Mouse (Mus musculus) heart, embryonic 11.5 days (tissue): ENCODE measurements around the gene Fam76b. TPM values are rescaled to one million over a fixed set of nuclear protein-coding genes. Genes with fewer than 3 reads are reported as not detected.
A peak's percentile ranks its signal among the peaks of the same experiment; 100 is the strongest.

Source experiments
- ATAC-seq: fragments of 200-750 bp; cut with Nextera tagmentation; replicated peaks from 2 replicates; pipeline ENCODE4 v1.8.0; 2017; ENCODE audit warnings: moderate library complexity; ENCODE audit not compliant: insufficient number of reproducible peaks, low FRiP score, low TSS enrichment
- H3K27ac ChIP-seq: fragments of 300-500 bp; sonication (generic); 2 replicates; pipeline ENCODE4 v1.5.1; 2014; ENCODE audit warnings: mild to moderate bottlenecking, low read depth, low read length
- H3K27me3 ChIP-seq: fragments of 300-500 bp; sonication (generic); 2 replicates; pipeline ENCODE4 v1.6.1; 2014; ENCODE audit warnings: mild to moderate bottlenecking, low read length, mixed read lengths; ENCODE audit not compliant: control insufficient read depth, insufficient read depth
- H3K36me3 ChIP-seq: fragments of 300-500 bp; sonication (generic); 2 replicates; pipeline ENCODE4 v1.6.1; 2014; ENCODE audit warnings: mild to moderate bottlenecking, low read length, moderate library complexity, mixed read lengths; ENCODE audit not compliant: control insufficient read depth, insufficient read depth
- H3K4me1 ChIP-seq: fragments of 300-500 bp; sonication (generic); 2 replicates; pipeline ENCODE4 v1.6.1; 2014; ENCODE audit warnings: low read length; ENCODE audit not compliant: control insufficient read depth, insufficient read depth
- H3K4me2 ChIP-seq: fragments of 300-500 bp; sonication (generic); 2 replicates; pipeline ENCODE4 v1.6.1; 2014; ENCODE audit warnings: mild to moderate bottlenecking, moderate library complexity
- H3K4me3 ChIP-seq: fragments of 300-500 bp; sonication (generic); 2 replicates; pipeline ENCODE4 v1.5.1; 2014; ENCODE audit warnings: low read depth, low read length
- H3K9ac ChIP-seq: fragments of 300-500 bp; sonication (generic); 2 replicates; pipeline ENCODE4 v1.6.1; 2014; ENCODE audit warnings: mild to moderate bottlenecking, low read depth, low read length, moderate library complexity
- H3K9me3 ChIP-seq: fragments of 300-500 bp; sonication (generic); replicated peaks from 2 replicates; pipeline ENCODE4 v1.6.1; 2016; ENCODE audit warnings: low read length; ENCODE audit not compliant: control insufficient read depth
- WGBS: fragments of 180-500 bp; shearing (Covaris S2); extraction: QIAGEN DNeasy Blood & Tissue Kit; methylation state at CpG from one replicate; pipeline ENCODE4 v1.1.7; 2014; ENCODE audit not compliant: insufficient replicate concordance; 5-methylcytosine and 5-hydroxymethylcytosine counted together
- polyA plus RNA-seq: library from polyadenylated mRNA; unstranded; fragments of >200 nt; fragmentation: Nextera tagmentation; extraction: Ambion mirVana; gene quantifications from 2 replicates; pipeline ENCODE4 v1.2.1, GENCODE M21; 2014

Gene Fam76b
- polyA plus RNA-seq, 1 experiment from 2014 or later, result 16.8 TPM

DNA sequence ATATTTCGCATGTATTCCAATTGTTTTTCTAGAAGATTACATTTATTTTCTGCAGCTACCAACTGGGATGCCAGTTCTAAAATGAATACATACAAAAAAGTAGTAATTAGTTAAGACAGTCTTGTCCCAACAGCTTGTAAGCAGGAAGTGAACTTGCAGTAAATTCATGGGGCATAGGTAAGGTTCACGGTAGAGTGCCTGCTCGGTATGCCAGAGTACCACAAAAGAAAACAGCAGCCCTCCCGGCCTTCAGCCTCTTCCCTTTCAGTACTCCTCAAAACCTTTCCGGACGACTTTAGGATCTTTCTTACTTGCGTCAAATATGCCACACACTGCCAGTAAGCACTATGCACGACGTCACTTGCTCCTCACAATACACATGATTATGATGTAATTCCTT is 9.1 kb upstream of the Fam76b start:
- H3K36me3 ChIP-seq, result peaks cover 48% of the 10 kb centered on the region

DNA sequence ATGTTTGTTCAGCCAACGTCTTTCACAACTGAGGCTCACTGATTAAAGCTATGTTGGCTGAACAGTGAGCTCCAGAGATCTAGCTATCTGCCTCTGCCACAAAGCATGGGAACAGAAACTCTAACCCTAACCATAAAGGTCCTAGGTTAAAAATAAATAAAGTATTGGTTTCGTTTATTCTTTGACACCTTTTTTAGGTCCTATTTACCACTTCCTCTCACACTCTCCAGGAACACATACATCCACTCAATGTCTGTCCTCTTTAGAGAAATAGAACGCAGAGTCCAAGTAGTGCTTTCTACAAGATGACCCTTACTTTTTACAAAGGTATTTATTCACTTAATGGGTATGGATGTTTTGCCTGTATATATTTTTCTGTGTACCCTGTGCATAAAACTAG is 6.7 kb upstream of the Fam76b start:
- Histone ChIP-seq H3K4me3 (no peak overlapping the region), H3K9me3 (no peaks in the 10 kb centered on the region), H3K27ac (no peak overlapping the region), H3K4me2 (no peak overlapping the region), H3K27me3 (no peaks in the 10 kb centered on the region), H3K36me3 (peaks cover 38% of the 10 kb centered on the region), H3K4me1 (peaks cover 8% of the 10 kb centered on the region), H3K9ac (no peak overlapping the region)
- WGBS, result 97% methylated on average over 3 of the region's 3 CpGs
- ATAC-seq, result no peak

More for the DNA sequence above, 9.1 kb upstream of the Fam76b start:
- no peak overlapping the region for H3K27ac ChIP-seq
- H3K27me3 ChIP-seq, result no peaks in the 10 kb centered on the region
- no peak overlapping the region for H3K4me2 ChIP-seq
- H3K9me3 ChIP-seq, result no peaks in the 10 kb centered on the region
- H3K4me3 ChIP-seq, result no peak overlapping the region
- WGBS, result 93% methylated on average over 9 of the region's 9 CpGs
- no peak for ATAC-seq
- no peaks in the 10 kb centered on the region for H3K4me1 ChIP-seq
- H3K9ac ChIP-seq, result no peak overlapping the region

DNA sequence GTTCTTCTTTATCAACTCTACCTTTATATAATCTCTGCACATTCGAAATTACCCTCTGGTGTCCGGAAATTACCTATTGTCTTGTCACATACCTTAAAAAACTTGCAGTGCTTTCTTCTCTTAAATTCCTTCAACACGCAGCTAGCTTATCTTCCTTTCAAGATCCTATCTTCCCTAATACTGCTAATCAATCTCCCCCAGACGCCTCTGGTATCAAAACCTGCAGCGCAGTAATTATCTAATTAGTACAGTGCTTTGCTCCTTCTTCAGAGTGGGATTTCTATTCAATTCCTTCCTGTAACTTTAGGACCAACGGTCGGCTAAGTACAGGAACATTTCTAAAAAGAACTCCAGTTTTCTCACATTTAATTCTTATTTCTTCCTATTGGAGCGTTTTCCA is 1.6 kb upstream of the Fam76b start:
- Histone ChIP-seq H3K27me3 (no peaks in the 10 kb centered on the region), H3K9ac (peak overlapping the region; percentile 98), H3K27ac (peak overlapping the region; percentile 99), H3K4me1 (peaks cover 11% of the 10 kb centered on the region), H3K9me3 (no peaks in the 10 kb centered on the region), H3K36me3 (peaks cover 8% of the 10 kb centered on the region), H3K4me2 (peak overlapping the region; percentile 67), H3K4me3 (peak overlapping the region; percentile 90)
- 5% methylated on average over 8 of the region's 8 CpGs for WGBS
- no peak for ATAC-seq

DNA sequence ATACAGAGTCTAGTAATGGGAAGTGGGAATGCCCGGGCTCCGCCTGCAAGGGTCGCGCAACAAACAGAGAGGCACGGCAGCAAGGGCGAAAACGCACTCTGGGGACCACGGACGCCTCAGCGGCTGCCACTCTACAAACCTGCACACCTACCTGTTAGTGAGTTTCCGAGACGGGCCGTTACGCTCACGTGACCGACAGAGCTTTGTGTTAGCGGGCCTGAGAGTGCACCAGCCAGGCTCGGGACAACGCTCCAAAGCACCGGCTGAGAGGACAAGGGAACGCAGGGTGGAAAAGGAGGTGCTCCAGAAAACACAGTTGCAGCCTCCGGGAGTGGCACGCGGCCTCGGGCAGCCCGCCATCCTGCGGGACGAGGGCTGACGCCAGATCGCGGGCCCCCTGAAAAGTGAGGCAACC is 1.1 kb upstream of the Fam76b start:
- ATAC-seq, result peak; percentile 3; the same call in 1 of the 2 replicates
- H3K27me3 ChIP-seq, result no peaks in the 10 kb centered on the region
- H3K4me2 ChIP-seq, result peak overlapping the region; percentile 67
- H3K36me3 ChIP-seq, result peaks cover 6% of the 10 kb centered on the region; the same call in 1 of the 2 replicates
- H3K9ac ChIP-seq, result peak overlapping the region; percentile 98
- H3K9me3 ChIP-seq, result no peaks in the 10 kb centered on the region
- H3K4me1 ChIP-seq, result peaks cover 11% of the 10 kb centered on the region
- under 1% methylated on average over 31 of the region's 31 CpGs for WGBS
- peak overlapping the region; percentile 90 for H3K4me3 ChIP-seq
- H3K27ac ChIP-seq, result peak overlapping the region; percentile 99

DNA sequence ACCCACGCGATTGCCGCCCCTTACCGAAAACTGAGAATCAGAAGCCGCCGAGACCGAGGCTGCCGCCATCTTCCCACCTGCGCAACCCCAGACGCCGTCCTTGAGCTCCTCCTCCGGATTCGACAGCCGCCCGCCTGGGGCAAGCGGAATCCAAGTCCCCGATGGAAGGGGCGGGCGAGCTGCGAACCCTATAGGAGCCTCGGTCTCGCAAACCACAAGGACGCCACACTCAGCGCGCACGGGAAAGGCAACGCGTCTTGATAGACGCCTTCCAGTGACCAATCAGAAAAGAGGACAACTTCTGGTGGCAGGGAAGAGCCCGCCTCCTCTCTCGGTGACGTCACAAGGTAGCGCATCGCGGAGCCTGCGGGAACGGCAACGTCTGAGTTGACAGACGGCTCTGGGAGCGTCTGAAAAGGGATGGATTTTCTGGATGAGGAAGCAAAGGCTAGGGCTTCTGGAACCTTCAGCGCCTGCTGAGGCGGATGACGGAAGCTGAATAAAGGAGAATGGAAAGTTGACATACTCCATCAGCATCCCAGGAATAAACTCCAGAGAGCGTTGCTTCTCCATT is 597 bp upstream of the Fam76b start, which contains the start of gene Cep57:
TSS of gene Cep57 (minus strand) at position 276 of the 574 bp plus-strand sequence.
- no peaks in the 10 kb centered on the region for H3K9me3 ChIP-seq
- H3K36me3 ChIP-seq, result peaks cover 6% of the 10 kb centered on the region; the same call in 1 of the 2 replicates
- peaks cover 11% of the 10 kb centered on the region for H3K4me1 ChIP-seq
- H3K4me3 ChIP-seq, result peak within 1 kb of the TSS; percentile 90
- under 1% methylated on average over 44 of the region's 44 CpGs for WGBS
- H3K27me3 ChIP-seq, result no peaks in the 10 kb centered on the region
- H3K4me2 ChIP-seq, result peak within 1 kb of the TSS; percentile 82
- peak within 1 kb of the TSS; percentile 98 for H3K9ac ChIP-seq
- peak within 1 kb of the TSS; percentile 99 for H3K27ac ChIP-seq
- peak; percentile 90 for ATAC-seq

DNA sequence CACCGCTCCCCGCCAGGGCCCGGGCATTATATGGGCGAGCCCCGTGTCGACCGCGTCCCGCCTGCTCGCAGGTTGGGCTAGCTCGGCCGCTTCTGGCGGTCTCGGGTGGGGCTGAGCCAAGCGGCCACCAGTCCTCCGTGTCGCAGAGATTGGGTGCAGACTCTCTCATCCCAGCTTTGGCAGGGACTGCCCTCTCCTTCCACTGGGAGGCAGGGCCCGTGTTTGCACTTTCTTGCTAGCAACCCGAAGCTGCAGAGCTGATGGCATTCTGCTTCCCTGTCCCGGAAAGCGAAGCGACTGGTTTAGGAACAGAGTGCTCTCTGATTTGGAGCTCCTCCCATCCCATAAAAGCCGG is 548 bp downstream of the Fam76b start:
- H3K4me3 ChIP-seq, result peak overlapping the region; percentile 90
- peaks cover 8% of the 10 kb centered on the region; the same call in 1 of the 2 replicates for H3K36me3 ChIP-seq
- WGBS, result 0% methylated on average over 23 of the region's 23 CpGs
- no peaks in the 10 kb centered on the region for H3K27me3 ChIP-seq
- H3K4me2 ChIP-seq, result peak overlapping the region; percentile 82
- no peaks in the 10 kb centered on the region for H3K9me3 ChIP-seq
- ATAC-seq, result peak; percentile 36
- peak overlapping the region; percentile 93 for H3K9ac ChIP-seq
- peaks cover 11% of the 10 kb centered on the region for H3K4me1 ChIP-seq
- H3K27ac ChIP-seq, result peak overlapping the region; percentile 93

DNA sequence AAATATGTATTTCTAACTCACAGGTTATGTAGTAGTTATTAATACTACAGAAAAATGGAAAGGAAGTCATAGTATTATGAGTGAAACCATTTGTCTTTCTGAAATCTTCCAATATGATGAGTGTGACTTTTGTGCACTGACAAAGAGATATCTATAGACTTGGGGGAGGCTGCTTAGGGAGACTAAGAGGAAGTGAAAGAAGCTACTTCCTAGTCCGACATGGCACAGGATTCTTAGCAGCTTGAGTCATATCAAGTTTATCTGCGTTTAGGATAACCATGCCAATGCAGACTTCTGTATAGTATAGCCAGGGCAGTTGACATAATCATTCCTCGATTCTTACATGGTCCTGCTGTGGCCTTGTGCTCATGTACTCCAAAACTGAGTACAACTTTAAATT is 7.7 kb downstream of the Fam76b start:
- WGBS, result 71% methylated on average over 3 of the region's 3 CpGs
- H3K4me1 ChIP-seq, result no peaks in the 10 kb centered on the region
- H3K9me3 ChIP-seq, result no peaks in the 10 kb centered on the region
- ATAC-seq, result no peak
- H3K27ac ChIP-seq, result no peak overlapping the region
- H3K27me3 ChIP-seq, result no peaks in the 10 kb centered on the region
- H3K36me3 ChIP-seq, result peaks cover 30% of the 10 kb centered on the region
- no peak overlapping the region for H3K4me2 ChIP-seq
- H3K9ac ChIP-seq, result no peak overlapping the region
- H3K4me3 ChIP-seq, result no peak overlapping the region

DNA sequence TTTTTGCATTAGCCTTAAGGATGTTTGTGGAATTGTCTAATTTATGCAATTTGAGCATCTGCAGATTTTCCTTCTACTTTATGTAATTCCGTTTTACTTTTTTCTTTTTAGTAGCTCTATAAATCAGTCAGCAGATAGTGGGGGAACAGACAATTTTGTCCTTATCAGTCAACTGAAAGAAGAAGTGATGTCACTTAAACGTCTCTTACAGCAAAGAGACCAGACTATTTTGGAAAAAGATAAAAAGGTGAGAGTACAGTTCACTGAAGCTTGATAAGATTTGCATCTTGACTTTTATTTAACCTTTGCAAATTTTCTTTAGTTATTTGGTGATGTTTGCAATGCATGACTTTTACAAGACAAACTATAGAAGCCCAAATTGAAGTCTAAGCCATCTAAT is 9.2 kb downstream of the Fam76b start:
- Histone ChIP-seq H3K4me3 (no peak overlapping the region), H3K9ac (no peak overlapping the region), H3K36me3 (peaks cover 37% of the 10 kb centered on the region), H3K4me2 (no peak overlapping the region), H3K4me1 (no peaks in the 10 kb centered on the region), H3K9me3 (no peaks in the 10 kb centered on the region), H3K27me3 (no peaks in the 10 kb centered on the region), H3K27ac (no peak overlapping the region)
- ATAC-seq, result no peak
- WGBS, result 54% methylated on average over 2 of the region's 2 CpGs

DNA sequence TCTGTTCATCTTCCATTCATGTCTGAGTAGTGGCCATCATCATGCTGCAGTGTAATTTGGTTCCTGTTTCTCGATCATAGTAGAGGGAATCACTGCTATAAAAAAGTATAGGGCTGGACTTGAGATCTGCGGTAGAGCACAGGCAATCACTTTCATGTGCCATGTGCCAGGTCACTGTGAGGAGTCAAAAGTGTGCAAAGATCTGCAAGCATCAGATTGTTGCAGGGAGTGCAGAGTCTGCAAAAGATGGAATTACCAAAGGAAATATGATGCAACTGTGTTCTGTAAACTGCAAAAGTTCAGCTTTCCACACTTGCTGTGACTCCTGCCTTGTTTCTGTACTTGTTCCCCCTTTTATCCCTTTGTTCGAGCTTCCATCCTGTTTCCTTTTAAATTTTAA is 20.1 kb downstream of the Fam76b start:
- no peak for ATAC-seq
- H3K27ac ChIP-seq, result no peak overlapping the region
- no peak overlapping the region for H3K4me2 ChIP-seq
- H3K36me3 ChIP-seq, result peaks cover 11% of the 10 kb centered on the region
- WGBS, result 89% methylated on average over 3 of the region's 3 CpGs
- H3K9ac ChIP-seq, result no peak overlapping the region
- no peak overlapping the region for H3K4me3 ChIP-seq
- no peaks in the 10 kb centered on the region for H3K27me3 ChIP-seq
- no peaks in the 10 kb centered on the region for H3K9me3 ChIP-seq
- no peaks in the 10 kb centered on the region for H3K4me1 ChIP-seq
